Mouse (Mus musculus) CH12.LX (cell line): ENCODE measurements around the gene Lrmda. TPM values are rescaled to one million over a fixed set of nuclear protein-coding genes. Genes with fewer than 3 reads are reported as not detected.

Experiments
- DNase-seq: peaks from one replicate; pipeline ENCODE4 v3.0.0-alpha.2; 2013; ENCODE audit errors: extremely low read depth
- H3K27ac ChIP-seq: 2 replicates; pipeline ENCODE4 v1.5.1; 2012; ENCODE audit warnings: low read depth, mild to moderate bottlenecking, control low read depth, moderate library complexity; ENCODE audit not compliant: insufficient read depth
- H3K27me3 ChIP-seq: replicated peaks from 2 replicates; pipeline ENCODE3; 2012; ENCODE audit warnings: inconsistent platforms
- H3K36me3 ChIP-seq, 2 experiments: replicated peaks in 1 of 2; 2 replicates each; pipeline versions ENCODE3 to v1.6.1; 2012; ENCODE audit warnings: inconsistent platforms in 1 of 2, low read length in 1 of 2, mild to moderate bottlenecking in 1 of 2, mixed read lengths in 1 of 2, moderate library complexity in 1 of 2; ENCODE audit not compliant: control insufficient read depth in 1 of 2, insufficient read depth in 1 of 2
- H3K4me1 ChIP-seq, 2 experiments: 2 replicates each; pipeline ENCODE4 v1.6.1; 2012; ENCODE audit warnings: inconsistent platforms in 1 of 2, moderate library complexity in 1 of 2; ENCODE audit not compliant: insufficient read depth in 2 of 2, control insufficient read depth in 1 of 2
- H3K4me2 ChIP-seq: 2 replicates; pipeline ENCODE4 v1.6.1; 2012; ENCODE audit warnings: low read depth, mild to moderate bottlenecking, control low read depth; ENCODE audit not compliant: poor library complexity, insufficient read depth, severe bottlenecking
- H3K4me3 ChIP-seq, 3 experiments: fragments of 150-350 bp in 1 of 3; sonication (generic) in 1 of 3; replicated peaks in 1 of 3; 2 replicates each; pipeline versions ENCODE3 to v1.5.1; 2011 to 2012; ENCODE audit warnings: low read depth in 2 of 3, low read length in 2 of 3, mild to moderate bottlenecking in 2 of 3, moderate library complexity in 2 of 3, control low read depth in 1 of 3, improper control_type of control experiment in 1 of 3, inconsistent platforms in 1 of 3, mixed read lengths in 1 of 3; ENCODE audit not compliant: poor library complexity in 1 of 3
- H3K79me2 ChIP-seq: replicated peaks from 2 replicates; pipeline ENCODE4 v1.6.1; 2012; ENCODE audit warnings: mild to moderate bottlenecking, moderate library complexity; ENCODE audit not compliant: control insufficient read depth, poor library complexity, insufficient read depth, severe bottlenecking; ENCODE audit errors: extremely low read depth
- H3K9ac ChIP-seq: 2 replicates; pipeline ENCODE4 v1.6.1; 2012; ENCODE audit warnings: low read depth, mild to moderate bottlenecking, control low read depth, moderate library complexity; ENCODE audit not compliant: insufficient read depth
- H3K9me3 ChIP-seq: replicated peaks from 2 replicates; pipeline ENCODE3; 2012; ENCODE audit warnings: low read length, inconsistent platforms, mixed read lengths
- BHLHE40 ChIP-seq: IDR thresholded peaks from 2 replicates; pipeline ENCODE4 v1.6.1; 2011; ENCODE audit warnings: mild to moderate bottlenecking, low read depth, low read length, improper control_type of control experiment
- CHD1 ChIP-seq: IDR thresholded peaks from 2 replicates; pipeline ENCODE4 v1.6.1; 2012; ENCODE audit warnings: low read depth, low read length, improper control_type of control experiment, inconsistent platforms
- ELF1 ChIP-seq: IDR thresholded peaks from 2 replicates; pipeline ENCODE4 v1.6.1; 2014; ENCODE audit warnings: low read depth, mild to moderate bottlenecking, inconsistent platforms, low read length, improper control_type of control experiment
- EP300 ChIP-seq: IDR thresholded peaks from 2 replicates; pipeline ENCODE4 v1.6.1; 2011; ENCODE audit warnings: low read length, improper control_type of control experiment
- ETS1 ChIP-seq: conservative IDR thresholded peaks from 2 replicates; pipeline ENCODE4 v1.6.1; 2012; ENCODE audit warnings: low read depth, mild to moderate bottlenecking, inconsistent platforms, low read length, improper control_type of control experiment, moderate library complexity
- GABPA ChIP-seq: IDR thresholded peaks from 2 replicates; pipeline ENCODE4 v1.6.1; 2012; ENCODE audit warnings: low read depth, low read length, improper control_type of control experiment, inconsistent platforms; ENCODE audit not compliant: insufficient replicate concordance
- HCFC1 ChIP-seq: IDR thresholded peaks from 2 replicates; pipeline ENCODE4 v1.6.1; 2012; ENCODE audit warnings: low read depth, mild to moderate bottlenecking, inconsistent platforms, low read length, improper control_type of control experiment
- IRF4 ChIP-seq: IDR thresholded peaks from 2 replicates; pipeline ENCODE4 v1.6.1; 2014; ENCODE audit warnings: low read depth, mild to moderate bottlenecking, inconsistent platforms, low read length, improper control_type of control experiment
- JUN ChIP-seq: IDR thresholded peaks from 2 replicates; pipeline ENCODE4 v1.6.1; 2011; ENCODE audit warnings: low read depth, mild to moderate bottlenecking, low read length, improper control_type of control experiment, moderate library complexity; ENCODE audit not compliant: insufficient read depth
- JUND ChIP-seq: conservative IDR thresholded peaks from 2 replicates; pipeline ENCODE4 v1.6.1; 2011; ENCODE audit warnings: low read depth, low read length, improper control_type of control experiment
- KAT2A ChIP-seq: IDR thresholded peaks from 2 replicates; pipeline ENCODE4 v1.6.1; 2012; ENCODE audit warnings: low read length, improper control_type of control experiment, inconsistent platforms; ENCODE audit not compliant: insufficient replicate concordance
- MAFK ChIP-seq: IDR thresholded peaks from 2 replicates; pipeline ENCODE4 v1.6.1; 2011; ENCODE audit warnings: low read length, improper control_type of control experiment; ENCODE audit not compliant: insufficient replicate concordance
- MAX ChIP-seq: IDR thresholded peaks from 2 replicates; pipeline ENCODE4 v1.6.1; 2011; ENCODE audit warnings: low read length, improper control_type of control experiment
- MAZ ChIP-seq: IDR thresholded peaks from 2 replicates; pipeline ENCODE4 v1.6.1; 2012; ENCODE audit warnings: low read depth, mild to moderate bottlenecking, inconsistent platforms, low read length, improper control_type of control experiment, moderate library complexity
- MEF2A ChIP-seq: IDR thresholded peaks from 2 replicates; pipeline ENCODE4 v1.6.1; 2014; ENCODE audit warnings: low read depth, mild to moderate bottlenecking, inconsistent platforms, low read length, improper control_type of control experiment, borderline replicate concordance
- MXI1 ChIP-seq: IDR thresholded peaks from 2 replicates; pipeline ENCODE4 v1.6.1; 2011; ENCODE audit warnings: mild to moderate bottlenecking, low read depth, low read length, improper control_type of control experiment
- MYC ChIP-seq: IDR thresholded peaks from 2 replicates; pipeline ENCODE4 v1.6.1; 2011; ENCODE audit warnings: low read depth, mild to moderate bottlenecking, improper control_type of control experiment, low read length
- NELFE ChIP-seq: IDR thresholded peaks from 2 replicates; pipeline ENCODE4 v1.6.1; 2011; ENCODE audit warnings: low read depth, low read length, improper control_type of control experiment
- PAX5 ChIP-seq: IDR thresholded peaks from 2 replicates; pipeline ENCODE4 v1.6.1; 2012; ENCODE audit warnings: low read length, inconsistent platforms, mixed read lengths
- RCOR1 ChIP-seq: conservative IDR thresholded peaks from 2 replicates; pipeline ENCODE4 v1.6.1; 2012; ENCODE audit warnings: low read depth, mild to moderate bottlenecking, inconsistent platforms, low read length, improper control_type of control experiment
- SIN3A ChIP-seq: IDR thresholded peaks from 2 replicates; pipeline ENCODE4 v1.6.1; 2012; ENCODE audit warnings: low read length, improper control_type of control experiment, inconsistent platforms
- SMC3 ChIP-seq: IDR thresholded peaks from 2 replicates; pipeline ENCODE4 v1.6.1; 2011; ENCODE audit warnings: low read depth, low read length, improper control_type of control experiment
- TCF12 ChIP-seq: IDR thresholded peaks from 2 replicates; pipeline ENCODE4 v1.6.1; 2014; ENCODE audit warnings: low read depth, mild to moderate bottlenecking, inconsistent platforms, low read length, improper control_type of control experiment
- USF1 ChIP-seq: IDR thresholded peaks from 2 replicates; pipeline ENCODE4 v1.6.1; 2014; ENCODE audit warnings: low read depth, mild to moderate bottlenecking, inconsistent platforms, low read length, improper control_type of control experiment
- USF2 ChIP-seq: conservative IDR thresholded peaks from 2 replicates; pipeline ENCODE4 v1.6.1; 2011; ENCODE audit warnings: low read depth, low read length, improper control_type of control experiment
- ZC3H11A ChIP-seq: IDR thresholded peaks from 2 replicates; pipeline ENCODE4 v1.6.1; 2012; ENCODE audit warnings: low read depth, mild to moderate bottlenecking, inconsistent platforms, low read length, improper control_type of control experiment
- ZKSCAN1 ChIP-seq: IDR thresholded peaks from 2 replicates; pipeline ENCODE4 v1.6.1; 2012; ENCODE audit warnings: low read depth, inconsistent platforms, low read length, improper control_type of control experiment, borderline replicate concordance
- ZMIZ1 ChIP-seq: IDR thresholded peaks from 2 replicates; pipeline ENCODE4 v1.6.1; 2012; ENCODE audit warnings: low read depth, mild to moderate bottlenecking, inconsistent platforms, low read length, improper control_type of control experiment
- dilution Hi-C: fragments of 300-500 bp; cut with MboI; formaldehyde crosslinking; loops from 2 replicates; pipeline ENCODE4 v1.14.3; 2020; ENCODE audit warnings: low sequenced_read_pairs; ENCODE audit not compliant: extremely low pct_unique_long_range_greater_than_20kb, extremely low pct_ligation_motif_present
- in situ Hi-C: fragments of 300-500 bp; cut with MboI; formaldehyde crosslinking; loops from 3 replicates; pipeline ENCODE4 v1.14.3; 2019; ENCODE audit warnings: low sequenced_read_pairs, low pct_ligation_motif_present, low pct_unique_long_range_greater_than_20kb, mixed read lengths
- polyA plus RNA-seq: library from polyadenylated mRNA; unstranded; fragments of >175 nt; gene quantifications from 2 replicates; pipeline ENCODE4 v1.2.1, GENCODE M21; 2012; ENCODE audit warnings: low read depth; ENCODE audit not compliant: insufficient read length
- total RNA-seq, 2 experiments: library from RNA; depleted of rRNA; stranded (reverse); fragments of 300-350 nt in 1 of 2; fragments of >200 nt in 1 of 2; gene quantifications; 2 replicates each; pipeline ENCODE4 v1.2.3; 2012 to 2014

Lrmda gene
- total and polyA plus RNA-seq, 3 experiments = 0.89 to 3.7 (median 1.9) TPM

- Histone ChIP-seq H3K79me2 (no peaks in the 10 kb centered on the region), H3K4me2 (no peak overlapping the region), H3K36me3 (no peaks in the 10 kb centered on the region), H3K9ac (no peak overlapping the region), H3K9me3 (no peaks in the 10 kb centered on the region), H3K27me3 (no peaks in the 10 kb centered on the region), H3K4me1 (peaks cover 0 to 4% of the 10 kb centered on the region in 2 experiments; a peak in 2 of 4 replicates), H3K27ac (no peak overlapping the region), H3K4me3 (no peak overlapping the region)
- TF ChIP-seq MEF2A (no peak), MAZ (no peak), PAX5 (no peak), JUND (no peak), MYC (no peak), NELFE (no peak), USF2 (no peak), MXI1 (no peak), ELF1 (no peak), ZKSCAN1 (no peak), MAFK (no peak), BHLHE40 (no peak), GABPA (no peak), ETS1 (no peak), TCF12 (no peak), HCFC1 (no peak), KAT2A (no peak), JUN (no peak), ZMIZ1 (no peak)
- no peak for DNase-seq
- dilution Hi-C loops = no loop called here
- in situ Hi-C loops = no loop called here
These were observed 53.9 kb downstream of the Lrmda start for GRCm38 (mm10) chr14:22073385-22073784.

GRCm38 (mm10) chr14:22074229-22074628 lies 54.7 kb downstream of the Lrmda start:
- TF ChIP-seq PAX5 (no peak), BHLHE40 (no peak), RCOR1 (no peak), SIN3A (no peak), USF1 (no peak), NELFE (no peak), JUND (no peak), IRF4 (no peak), ZC3H11A (no peak), TCF12 (no peak), MAX (no peak), MAFK (no peak), EP300 (no peak), SMC3 (no peak), MYC (no peak), CHD1 (no peak), MEF2A (no peak), MXI1 (no peak)
- Histone ChIP-seq H3K27me3 (no peaks in the 10 kb centered on the region), H3K36me3 (no peaks in the 10 kb centered on the region), H3K9ac (no peak overlapping the region), H3K79me2 (no peaks in the 10 kb centered on the region), H3K4me2 (no peak overlapping the region), H3K9me3 (no peaks in the 10 kb centered on the region), H3K4me1 (peaks cover 0 to 4% of the 10 kb centered on the region in 2 experiments; a peak in 2 of 4 replicates), H3K4me3 (no peak overlapping the region), H3K27ac (no peak overlapping the region)
- dilution Hi-C loops = no loop called here
- in situ Hi-C loops = no loop called here
- DNase-seq = no peak
